Mouse (Mus musculus): ENCODE data around the gene Mybpc3. TPM values are rescaled to one million over a fixed set of nuclear protein-coding genes. Genes with fewer than 3 reads are reported as not detected.

Mybpc3 gene
- polyA plus RNA-seq, 1 experiment from 2014 or later = not detected

GRCm38 (mm10) chr2:91121011-91121410 is 3.1 kb downstream of the Mybpc3 start:
- Histone ChIP-seq H3K9me3 (ENCODE audit: control insufficient read depth) (no peaks in the 10 kb centered on the region), H3K4me1 (replicated peaks; ENCODE audit: control insufficient read depth, insufficient read depth, low read length) (no peaks in the 10 kb centered on the region), H3K4me3 (ENCODE audit: low read depth, low read length) (no peak overlapping the region), H3K4me2 (replicated peaks; ENCODE audit: low read depth) (no peak overlapping the region), H3K27ac (ENCODE audit: low read depth, low read length) (no peak overlapping the region), H3K36me3 (ENCODE audit: control insufficient read depth, insufficient read depth) (no peaks in the 10 kb centered on the region), H3K27me3 (replicated peaks; ENCODE audit: control insufficient read depth, insufficient read depth, low read length) (no peaks in the 10 kb centered on the region; the same call in none of the 2 replicates), H3K9ac (ENCODE audit: low read depth, low read length) (no peak overlapping the region)
- WGBS = 83% methylated on average over 6 of the region's 6 CpGs
- no peak for TF ChIP-seq CTCF (IDR thresholded peaks at IDR 0.05; ENCODE audit: low read depth)
- no peak for ATAC-seq

- ATAC-seq = no peak
- H3K4me3 ChIP-seq (ENCODE audit: low read depth, low read length) = no peak overlapping the region
- H3K4me2 ChIP-seq (replicated peaks; ENCODE audit: low read depth) = no peak overlapping the region
- no peaks in the 10 kb centered on the region for H3K36me3 ChIP-seq (ENCODE audit: control insufficient read depth, insufficient read depth)
- H3K4me1 ChIP-seq (replicated peaks; ENCODE audit: control insufficient read depth, insufficient read depth, low read length) = no peaks in the 10 kb centered on the region
- no peaks in the 10 kb centered on the region; the same call in 1 of the 2 replicates for H3K27me3 ChIP-seq (replicated peaks; ENCODE audit: control insufficient read depth, insufficient read depth, low read length)
- no peak for TF ChIP-seq CTCF (IDR thresholded peaks at IDR 0.05; ENCODE audit: low read depth)
- H3K27ac ChIP-seq (ENCODE audit: low read depth, low read length) = no peak overlapping the region
- WGBS = 49% methylated on average over 8 of the region's 8 CpGs
- no peaks in the 10 kb centered on the region for H3K9me3 ChIP-seq (ENCODE audit: control insufficient read depth)
- H3K9ac ChIP-seq (ENCODE audit: low read depth, low read length) = no peak overlapping the region
Measured at GRCm38 (mm10) chr2:91121497-91121896, 3.6 kb downstream of the Mybpc3 start.

DNA sequence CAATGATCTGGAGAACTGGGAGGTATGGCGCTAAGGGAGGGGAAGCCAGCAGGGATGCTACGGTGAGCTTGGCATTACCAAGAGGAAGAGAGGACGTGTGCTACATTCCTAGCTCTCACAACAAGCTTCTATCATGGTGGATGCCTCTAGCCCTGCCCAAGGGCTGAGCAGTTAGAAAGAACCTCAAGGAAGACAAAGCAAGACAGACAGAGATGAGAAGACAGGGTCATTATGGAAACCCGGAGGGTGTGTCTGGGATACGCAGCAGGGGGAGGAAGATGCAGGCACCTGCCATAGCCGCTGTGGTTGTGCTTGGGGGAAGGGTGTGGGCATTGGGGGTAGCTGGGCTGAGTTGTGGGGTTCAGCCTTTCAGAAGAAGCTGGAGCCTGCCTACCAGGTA is 5.6 kb downstream of the Mybpc3 start:
- Histone ChIP-seq H3K4me3 (ENCODE audit: low read depth, low read length) (no peak overlapping the region), H3K36me3 (ENCODE audit: control insufficient read depth, insufficient read depth) (no peaks in the 10 kb centered on the region), H3K27me3 (replicated peaks; ENCODE audit: control insufficient read depth, insufficient read depth, low read length) (no peaks in the 10 kb centered on the region), H3K4me2 (replicated peaks; ENCODE audit: low read depth) (no peak overlapping the region), H3K4me1 (replicated peaks; ENCODE audit: control insufficient read depth, insufficient read depth, low read length) (no peaks in the 10 kb centered on the region), H3K27ac (ENCODE audit: low read depth, low read length) (no peak overlapping the region), H3K9me3 (ENCODE audit: control insufficient read depth) (no peaks in the 10 kb centered on the region), H3K9ac (ENCODE audit: low read depth, low read length) (no peak overlapping the region)
- no peak for TF ChIP-seq CTCF (IDR thresholded peaks at IDR 0.05; ENCODE audit: low read depth)
- WGBS = 70% methylated on average over 6 of the region's 6 CpGs
- ATAC-seq = no peak

- H3K36me3 ChIP-seq (ENCODE audit: control insufficient read depth, insufficient read depth) = no peaks in the 10 kb centered on the region
- no peak overlapping the region for H3K4me2 ChIP-seq (replicated peaks; ENCODE audit: low read depth)
- TF ChIP-seq CTCF (IDR thresholded peaks at IDR 0.05; ENCODE audit: low read depth) = no peak
- H3K9ac ChIP-seq (ENCODE audit: low read depth, low read length) = no peak overlapping the region
- no peak overlapping the region for H3K4me3 ChIP-seq (ENCODE audit: low read depth, low read length)
- H3K27ac ChIP-seq (ENCODE audit: low read depth, low read length) = no peak overlapping the region
- H3K9me3 ChIP-seq (ENCODE audit: control insufficient read depth) = no peaks in the 10 kb centered on the region
- no peak for ATAC-seq
- H3K27me3 ChIP-seq (replicated peaks; ENCODE audit: control insufficient read depth, insufficient read depth, low read length) = no peaks in the 10 kb centered on the region
- no peaks in the 10 kb centered on the region for H3K4me1 ChIP-seq (replicated peaks; ENCODE audit: control insufficient read depth, insufficient read depth, low read length)
- 85% methylated on average over 10 of the region's 10 CpGs for WGBS
Measured at GRCm38 (mm10) chr2:91125101-91125500, 7.2 kb downstream of the Mybpc3 start.

DNA sequence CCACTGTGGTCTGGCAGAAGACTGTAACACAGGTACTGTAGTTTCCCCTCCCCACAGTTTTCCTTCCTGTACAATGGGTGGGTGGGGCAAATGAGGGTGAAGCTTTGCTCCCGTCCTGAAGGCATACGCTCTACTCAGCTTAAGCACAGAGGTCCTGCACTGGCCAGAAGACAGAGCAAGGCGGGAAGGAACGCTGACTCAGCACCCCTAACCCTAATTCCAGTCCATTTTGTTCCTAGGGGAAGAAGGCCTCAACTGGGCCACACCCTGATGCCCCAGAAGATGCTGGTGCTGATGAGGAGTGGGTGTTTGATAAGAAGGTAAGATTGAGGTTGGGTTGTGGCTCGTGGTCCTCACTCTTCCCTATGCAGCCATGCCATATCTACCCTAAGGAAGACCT is 10.8 kb downstream of the Mybpc3 start:
- Histone ChIP-seq H3K9me3 (ENCODE audit: control insufficient read depth) (no peaks in the 10 kb centered on the region), H3K4me2 (replicated peaks; ENCODE audit: low read depth) (no peak overlapping the region), H3K27ac (ENCODE audit: low read depth, low read length) (no peak overlapping the region), H3K36me3 (ENCODE audit: control insufficient read depth, insufficient read depth) (no peaks in the 10 kb centered on the region), H3K4me3 (ENCODE audit: low read depth, low read length) (no peak overlapping the region), H3K4me1 (replicated peaks; ENCODE audit: control insufficient read depth, insufficient read depth, low read length) (no peaks in the 10 kb centered on the region), H3K27me3 (replicated peaks; ENCODE audit: control insufficient read depth, insufficient read depth, low read length) (no peaks in the 10 kb centered on the region), H3K9ac (ENCODE audit: low read depth, low read length) (no peak overlapping the region)
- no peak for TF ChIP-seq CTCF (IDR thresholded peaks at IDR 0.05; ENCODE audit: low read depth)
- no peak for ATAC-seq
- 75% methylated on average over 5 of the region's 5 CpGs for WGBS

GRCm38 (mm10) chr2:91130126-91130525 is 12.2 kb downstream of the Mybpc3 start:
- Histone ChIP-seq H3K4me2 (replicated peaks; ENCODE audit: low read depth) (no peak overlapping the region), H3K9ac (ENCODE audit: low read depth, low read length) (no peak overlapping the region), H3K27me3 (replicated peaks; ENCODE audit: control insufficient read depth, insufficient read depth, low read length) (no peaks in the 10 kb centered on the region), H3K27ac (ENCODE audit: low read depth, low read length) (no peak overlapping the region), H3K4me1 (replicated peaks; ENCODE audit: control insufficient read depth, insufficient read depth, low read length) (no peaks in the 10 kb centered on the region), H3K4me3 (ENCODE audit: low read depth, low read length) (no peak overlapping the region), H3K9me3 (ENCODE audit: control insufficient read depth) (no peaks in the 10 kb centered on the region), H3K36me3 (ENCODE audit: control insufficient read depth, insufficient read depth) (no peaks in the 10 kb centered on the region)
- ATAC-seq = no peak
- no peak for TF ChIP-seq CTCF (IDR thresholded peaks at IDR 0.05; ENCODE audit: low read depth)
- WGBS = 86% methylated on average over 6 of the region's 6 CpGs

- Histone ChIP-seq H3K27me3 (replicated peaks; ENCODE audit: control insufficient read depth, insufficient read depth, low read length) (no peaks in the 10 kb centered on the region), H3K4me1 (replicated peaks; ENCODE audit: control insufficient read depth, insufficient read depth, low read length) (no peaks in the 10 kb centered on the region), H3K4me3 (ENCODE audit: low read depth, low read length) (no peak overlapping the region), H3K4me2 (replicated peaks; ENCODE audit: low read depth) (no peak overlapping the region), H3K9ac (ENCODE audit: low read depth, low read length) (no peak overlapping the region), H3K9me3 (ENCODE audit: control insufficient read depth) (no peaks in the 10 kb centered on the region), H3K27ac (ENCODE audit: low read depth, low read length) (no peak overlapping the region), H3K36me3 (ENCODE audit: control insufficient read depth, insufficient read depth) (no peaks in the 10 kb centered on the region)
- no peak for TF ChIP-seq CTCF (IDR thresholded peaks at IDR 0.05; ENCODE audit: low read depth)
- WGBS = 90% methylated on average over 15 of the region's 15 CpGs
- ATAC-seq = no peak
Measured at GRCm38 (mm10) chr2:91131251-91131650, 13.3 kb downstream of the Mybpc3 start.

Measured in intestine, postnatal 0 days (tissue).